Mouse (Mus musculus) ES-E14 (cell line): ENCODE data around the gene Hmces.

ENCODE experiments used
- HCFC1 ChIP-seq: IDR thresholded peaks from 2 replicates; pipeline ENCODE4 v1.6.1; 2012; ENCODE audit warnings: low read length, inconsistent platforms, borderline replicate concordance; ENCODE audit not compliant: insufficient read depth
- MAFK ChIP-seq: IDR thresholded peaks from 2 replicates; pipeline ENCODE4 v1.6.1; 2014; ENCODE audit warnings: mild to moderate bottlenecking, low read depth, low read length, inconsistent platforms; ENCODE audit not compliant: insufficient read depth
- ZNF384 ChIP-seq: IDR thresholded peaks from 2 replicates; pipeline ENCODE4 v1.6.1; 2012; ENCODE audit warnings: low read depth, low read length, inconsistent platforms

DNA sequence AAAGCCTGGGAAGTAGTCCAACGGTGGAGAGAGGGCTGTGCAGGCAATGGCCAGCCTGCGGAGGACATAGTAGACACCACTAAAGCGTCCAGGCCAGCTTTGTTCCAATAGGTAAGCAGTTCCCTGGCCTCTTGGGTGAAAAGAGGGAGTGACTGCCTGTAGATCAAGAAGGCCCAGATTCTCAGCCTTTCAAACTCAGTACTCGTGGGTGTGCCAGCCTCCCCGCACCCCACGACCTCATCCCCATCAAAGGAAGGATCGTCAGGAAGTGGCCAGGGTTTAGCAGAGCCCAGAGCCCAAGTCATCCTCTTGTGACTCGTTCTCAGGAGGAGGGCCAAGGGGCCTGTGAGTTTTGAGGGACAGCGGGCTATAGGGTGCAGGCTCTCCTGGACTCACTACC is 68.8 kb downstream of the Hmces start:
- TF ChIP-seq ZNF384: no peak
- no peak for TF ChIP-seq HCFC1
- TF ChIP-seq MAFK: no peak
